Mouse (Mus musculus) bone marrow macrophage, adult 2 months (primary cell): ENCODE results near the gene Heatr5a.

ENCODE experiments used
- CTCF ChIP-seq: IDR thresholded peaks from 2 replicates; pipeline ENCODE4 v1.5.1; 2012; ENCODE audit warnings: low read depth, mild to moderate bottlenecking, low read length, moderate library complexity
- POLR2A ChIP-seq: IDR thresholded peaks from 2 replicates; pipeline ENCODE4 v1.6.1; 2012; ENCODE audit warnings: mild to moderate bottlenecking, low read depth, low read length, borderline replicate concordance

GRCm38 (mm10) chr12:51866226-51866910, 104.8 kb downstream of the Heatr5a start:
- TF ChIP-seq CTCF = no peak
- TF ChIP-seq POLR2A = no peak
